Mouse (Mus musculus): ENCODE data around the gene Fuk. TPM values are rescaled to one million over a fixed set of nuclear protein-coding genes. Genes with fewer than 3 reads are reported as not detected.
"Not testable (repeated sequence)": the region's sequence is repeated elsewhere in the genome, so short reads cannot be mapped to it uniquely, and the experiment has no call there.

Gene Fuk
- polyA plus RNA-seq, 1 experiment from 2014 or later: 2.7 TPM

DNA sequence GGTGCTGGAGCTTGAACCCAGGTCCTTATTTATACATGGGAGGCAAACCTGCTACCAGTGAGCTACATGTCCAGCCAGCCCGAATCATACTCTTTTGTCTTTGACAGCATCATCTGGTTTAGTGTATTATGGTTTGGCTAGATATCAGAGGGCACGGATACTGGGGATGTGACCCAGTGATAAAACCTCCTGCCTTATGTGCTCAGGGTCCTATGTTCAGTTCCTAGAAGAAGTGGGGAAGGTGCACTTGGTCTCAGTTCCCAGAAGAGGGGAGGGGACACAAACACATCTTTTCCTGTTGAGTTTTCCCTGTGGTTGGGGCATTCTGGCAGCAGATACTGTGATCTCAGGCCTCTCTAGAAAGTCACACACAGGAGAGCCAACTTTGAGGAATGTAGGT is 31.0 kb upstream of the Fuk start:
- peaks cover 80% of the 10 kb centered on the region for H3K4me1 ChIP-seq (ENCODE audit: control insufficient read depth, low read depth, low read length)
- peak overlapping the region; percentile 67 for H3K27ac ChIP-seq (ENCODE audit: low read length)
- no peaks in the 10 kb centered on the region; the same call in 1 of the 2 replicates for H3K36me3 ChIP-seq (ENCODE audit: control insufficient read depth, insufficient read depth)
- H3K4me2 ChIP-seq (ENCODE audit: low read depth, low read length): peak overlapping the region; percentile 60; the same call in 1 of the 2 replicates
- ATAC-seq (ENCODE audit: low read depth): peak; percentile 45
- H3K4me3 ChIP-seq (ENCODE audit: low read depth, low read length): no peak overlapping the region
- no peak overlapping the region for H3K9ac ChIP-seq (ENCODE audit: low read depth, low read length)
- no peaks in the 10 kb centered on the region for H3K27me3 ChIP-seq (ENCODE audit: control insufficient read depth, insufficient read depth, low read depth, low read length)
- no peaks in the 10 kb centered on the region for H3K9me3 ChIP-seq (replicated peaks; ENCODE audit: control insufficient read depth, low read length)
- 30% methylated on average over 2 of the region's 2 CpGs for WGBS (ENCODE audit: insufficient replicate concordance)

DNA sequence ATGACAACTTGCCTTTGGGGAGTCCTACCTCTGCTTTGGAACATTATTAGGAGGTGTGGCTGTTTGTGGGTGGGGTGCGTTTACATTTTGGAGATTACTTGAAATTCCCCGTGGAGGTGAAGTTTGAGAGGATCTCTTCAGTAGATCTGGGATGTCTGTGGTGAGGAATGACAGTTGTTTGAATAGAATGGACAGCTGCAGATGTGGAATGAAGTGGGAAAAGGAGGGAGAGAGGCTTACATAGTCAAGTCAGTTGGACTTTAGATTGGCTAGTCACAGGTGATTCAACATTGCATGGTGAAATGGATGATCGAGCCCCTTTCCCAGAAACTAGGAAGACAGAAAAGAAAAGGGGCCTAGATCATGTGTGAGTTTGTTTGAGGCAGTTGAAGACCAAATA is 30.2 kb upstream of the Fuk start:
- Histone ChIP-seq H3K9ac (ENCODE audit: low read depth, low read length) (no peak overlapping the region; the same call in 1 of the 2 replicates), H3K4me2 (ENCODE audit: low read depth, low read length) (peak overlapping the region; percentile 60), H3K4me1 (ENCODE audit: control insufficient read depth, low read depth, low read length) (peaks cover 82% of the 10 kb centered on the region), H3K36me3 (ENCODE audit: control insufficient read depth, insufficient read depth) (no peaks in the 10 kb centered on the region; the same call in 1 of the 2 replicates), H3K9me3 (replicated peaks; ENCODE audit: control insufficient read depth, low read length) (no peaks in the 10 kb centered on the region), H3K27me3 (ENCODE audit: control insufficient read depth, insufficient read depth, low read depth, low read length) (no peaks in the 10 kb centered on the region), H3K27ac (ENCODE audit: low read length) (peak overlapping the region; percentile 86), H3K4me3 (ENCODE audit: low read depth, low read length) (no peak overlapping the region)
- 44% methylated on average over 3 of the region's 3 CpGs for whole genome bisulfite sequencing (ENCODE audit: insufficient replicate concordance)
- no peak for ATAC-seq (ENCODE audit: low read depth)

DNA sequence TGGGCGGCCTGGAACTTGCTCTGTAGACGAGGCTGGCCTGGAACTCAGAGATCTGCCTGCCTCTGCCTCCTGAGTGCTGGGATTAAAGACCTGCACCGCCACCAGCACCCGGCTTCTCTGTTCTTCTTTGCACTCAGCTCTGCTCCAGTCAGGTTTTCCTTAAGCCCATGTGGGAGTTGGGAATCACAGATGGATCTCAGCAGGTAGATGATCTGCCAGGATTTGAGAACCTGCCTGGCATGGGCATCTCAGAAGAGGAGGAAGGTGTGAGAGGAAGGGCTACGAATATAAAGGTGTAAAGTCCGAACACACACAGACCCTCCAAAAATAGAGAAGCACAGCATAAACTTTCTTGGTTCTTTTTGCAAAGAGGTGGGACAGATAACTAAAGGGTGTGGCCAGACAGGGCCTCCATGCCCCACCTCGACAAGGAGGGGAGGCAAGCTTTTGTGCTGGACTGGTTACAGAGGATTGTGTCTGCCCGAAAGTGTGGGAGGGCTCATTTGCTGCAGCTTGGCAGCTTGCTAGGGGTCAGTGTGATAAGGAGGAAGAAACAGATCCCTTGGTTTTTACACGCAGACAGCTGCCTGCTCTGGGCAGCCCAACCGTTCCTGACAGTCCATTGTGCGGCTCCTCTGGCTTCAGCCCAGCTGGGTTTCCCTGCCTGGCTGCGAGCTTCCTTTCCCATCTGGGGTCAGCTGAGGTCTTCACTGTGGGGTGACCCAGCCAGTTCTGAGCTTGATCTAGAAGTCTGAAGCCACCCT is 29.1 kb upstream of the Fuk start:
- Histone ChIP-seq H3K9me3 (replicated peaks; ENCODE audit: control insufficient read depth, low read length) (no peaks in the 10 kb centered on the region), H3K27me3 (ENCODE audit: control insufficient read depth, insufficient read depth, low read depth, low read length) (no peaks in the 10 kb centered on the region), H3K4me2 (ENCODE audit: low read depth, low read length) (peak overlapping the region; percentile 60), H3K36me3 (ENCODE audit: control insufficient read depth, insufficient read depth) (no peaks in the 10 kb centered on the region; the same call in 1 of the 2 replicates), H3K9ac (ENCODE audit: low read depth, low read length) (peak overlapping the region; percentile 45), H3K4me3 (ENCODE audit: low read depth, low read length) (peak overlapping the region; percentile 34), H3K4me1 (ENCODE audit: control insufficient read depth, low read depth, low read length) (peaks cover 82% of the 10 kb centered on the region), H3K27ac (ENCODE audit: low read length) (peak overlapping the region; percentile 86)
- ATAC-seq (ENCODE audit: low read depth): peak; percentile 64
- WGBS (ENCODE audit: insufficient replicate concordance): 39% methylated on average over 12 of the region's 12 CpGs

DNA sequence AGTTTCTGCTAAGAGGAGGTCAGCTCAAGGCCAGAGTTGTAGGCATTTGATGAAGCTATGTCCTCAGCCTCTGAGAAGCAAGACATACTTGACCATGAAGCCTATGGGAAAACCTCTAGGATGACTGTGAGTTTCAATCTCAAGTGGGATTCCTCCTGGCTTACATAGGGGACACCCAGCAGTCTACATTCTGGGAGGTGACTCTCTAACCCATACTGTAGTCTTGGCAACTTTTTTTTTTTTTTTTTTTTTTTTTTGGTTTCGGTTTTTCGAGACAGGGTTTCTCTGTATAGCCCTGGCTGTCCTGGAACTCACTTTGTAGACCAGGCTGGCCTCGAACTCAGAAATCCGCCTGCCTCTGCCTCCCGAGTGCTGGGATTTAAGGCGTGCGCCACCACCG is 27.4 kb upstream of the Fuk start:
- Histone ChIP-seq H3K4me2 (ENCODE audit: low read depth, low read length) (peak overlapping the region; percentile 43), H3K27ac (ENCODE audit: low read length) (peak overlapping the region; percentile 89), H3K9ac (ENCODE audit: low read depth, low read length) (peak overlapping the region; percentile 47), H3K4me1 (ENCODE audit: control insufficient read depth, low read depth, low read length) (peaks cover 87% of the 10 kb centered on the region), H3K4me3 (ENCODE audit: low read depth, low read length) (peak overlapping the region; percentile 22)
- H3K27me3 ChIP-seq (ENCODE audit: control insufficient read depth, insufficient read depth, low read depth, low read length); ATAC-seq (ENCODE audit: low read depth); H3K36me3 ChIP-seq (ENCODE audit: control insufficient read depth, insufficient read depth); H3K9me3 ChIP-seq (replicated peaks; ENCODE audit: control insufficient read depth, low read length): not testable (repeated sequence)
- 64% methylated on average over 6 of the region's 8 CpGs for WGBS (ENCODE audit: insufficient replicate concordance)

DNA sequence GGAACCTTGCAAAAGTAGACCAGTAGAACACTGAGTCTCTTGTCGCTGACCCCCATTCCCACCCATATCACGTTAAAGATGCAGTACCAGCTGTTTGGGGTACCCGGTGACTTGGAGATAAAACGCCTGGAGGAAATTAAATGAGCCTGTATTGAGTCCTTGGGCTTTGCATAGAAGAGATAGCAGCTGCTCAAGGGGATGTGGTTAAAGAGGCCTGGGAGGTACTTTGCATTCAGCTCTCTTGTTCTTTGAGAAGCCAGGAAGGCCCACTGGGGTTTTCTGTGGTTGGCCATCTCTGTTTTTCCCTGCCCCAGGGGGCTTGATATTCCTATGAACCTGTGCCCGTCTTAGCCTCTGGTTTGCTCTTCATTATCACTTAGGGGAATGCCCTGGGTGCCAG is 26.8 kb upstream of the Fuk start:
- peak; percentile 84 for ATAC-seq (ENCODE audit: low read depth)
- Histone ChIP-seq H3K4me3 (ENCODE audit: low read depth, low read length) (peak overlapping the region; percentile 22), H3K9ac (ENCODE audit: low read depth, low read length) (peak overlapping the region; percentile 47), H3K36me3 (ENCODE audit: control insufficient read depth, insufficient read depth) (peaks cover 3% of the 10 kb centered on the region), H3K4me2 (ENCODE audit: low read depth, low read length) (peak overlapping the region; percentile 43), H3K9me3 (replicated peaks; ENCODE audit: control insufficient read depth, low read length) (no peaks in the 10 kb centered on the region), H3K27ac (ENCODE audit: low read length) (peak overlapping the region; percentile 89), H3K4me1 (ENCODE audit: control insufficient read depth, low read depth, low read length) (peaks cover 88% of the 10 kb centered on the region), H3K27me3 (ENCODE audit: control insufficient read depth, insufficient read depth, low read depth, low read length) (no peaks in the 10 kb centered on the region)
- 20% methylated on average over 5 of the region's 5 CpGs for WGBS (ENCODE audit: insufficient replicate concordance)

DNA sequence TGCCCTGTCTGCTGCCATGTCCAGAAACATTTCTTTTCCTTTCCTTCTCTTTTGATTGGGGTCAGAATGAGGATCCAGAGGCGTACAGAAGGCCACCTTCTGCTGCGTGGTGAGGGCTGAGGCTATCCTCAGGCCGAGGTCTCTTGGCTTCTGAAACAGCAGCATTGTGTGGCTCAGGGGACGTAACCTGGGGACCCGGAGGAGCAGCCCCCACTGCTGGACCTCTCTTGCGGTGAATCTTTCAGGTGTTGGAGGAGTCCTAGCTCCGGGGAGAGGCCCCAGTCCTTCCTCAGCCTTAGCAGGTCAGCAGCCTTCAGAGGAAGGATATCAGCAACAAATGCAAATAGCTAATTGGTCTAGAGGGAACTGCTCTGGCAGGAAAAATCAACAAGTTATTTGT is 26.1 kb upstream of the Fuk start:
- peak overlapping the region; percentile 43 for H3K4me2 ChIP-seq (ENCODE audit: low read depth, low read length)
- H3K4me1 ChIP-seq (ENCODE audit: control insufficient read depth, low read depth, low read length): peaks cover 90% of the 10 kb centered on the region
- peak overlapping the region; percentile 89 for H3K27ac ChIP-seq (ENCODE audit: low read length)
- peak overlapping the region; percentile 22 for H3K4me3 ChIP-seq (ENCODE audit: low read depth, low read length)
- 33% methylated on average over 7 of the region's 7 CpGs for WGBS (ENCODE audit: insufficient replicate concordance)
- ATAC-seq (ENCODE audit: low read depth): no peak
- H3K9ac ChIP-seq (ENCODE audit: low read depth, low read length): peak overlapping the region; percentile 43
- peaks cover 3% of the 10 kb centered on the region for H3K36me3 ChIP-seq (ENCODE audit: control insufficient read depth, insufficient read depth)
- no peaks in the 10 kb centered on the region for H3K9me3 ChIP-seq (replicated peaks; ENCODE audit: control insufficient read depth, low read length)
- no peaks in the 10 kb centered on the region for H3K27me3 ChIP-seq (ENCODE audit: control insufficient read depth, insufficient read depth, low read depth, low read length)

DNA sequence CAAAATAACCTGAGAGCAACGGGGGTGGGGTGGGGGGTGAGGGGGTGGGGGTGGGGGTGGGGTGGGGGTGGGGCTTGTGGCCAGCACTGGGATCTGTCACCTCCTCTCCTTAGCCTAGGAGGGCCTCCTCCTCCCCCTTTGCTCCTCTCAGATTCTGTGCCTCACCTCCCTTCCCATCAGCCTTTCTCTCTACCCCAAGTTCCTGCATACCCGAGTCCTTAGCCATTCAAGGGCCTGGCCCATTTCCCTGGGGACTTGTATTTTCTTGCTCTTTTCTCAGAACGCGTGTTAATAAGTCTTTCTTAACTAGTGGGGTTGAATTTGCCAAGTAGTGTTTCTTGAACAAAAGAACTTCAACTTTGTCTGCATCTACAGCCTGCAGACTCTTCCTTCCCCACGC is 24.4 kb upstream of the Fuk start:
- Histone ChIP-seq H3K9ac (ENCODE audit: low read depth, low read length) (no peak overlapping the region), H3K4me1 (ENCODE audit: control insufficient read depth, low read depth, low read length) (peaks cover 87% of the 10 kb centered on the region)

DNA sequence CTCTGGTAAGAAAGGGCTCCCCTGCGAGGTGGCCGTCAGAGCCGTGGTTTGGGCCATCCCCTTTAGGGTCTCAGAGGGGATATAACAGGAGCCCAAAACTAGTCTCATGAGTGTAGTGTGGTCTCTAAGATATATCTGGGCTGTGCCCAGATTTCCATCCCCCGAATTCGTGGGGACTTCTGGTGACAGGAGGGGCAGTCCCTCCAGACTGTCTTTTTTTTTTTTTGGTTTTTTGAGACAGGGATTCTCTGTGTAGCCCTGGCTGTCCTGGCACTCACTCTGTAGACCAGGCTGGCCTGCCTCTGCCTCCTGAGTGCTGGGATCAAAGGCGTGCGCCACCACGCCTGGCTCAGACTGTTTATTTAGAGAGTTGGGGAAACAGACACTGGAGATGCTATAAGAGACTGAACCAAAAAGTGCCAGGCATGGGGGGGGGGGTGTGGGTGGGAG is 23.4 kb upstream of the Fuk start:
- no peaks in the 10 kb centered on the region for H3K27me3 ChIP-seq (ENCODE audit: control insufficient read depth, insufficient read depth, low read depth, low read length)
- H3K4me3 ChIP-seq (ENCODE audit: low read depth, low read length): no peak overlapping the region
- 68% methylated on average over 8 of the region's 8 CpGs for WGBS (ENCODE audit: insufficient replicate concordance)
- peaks cover 86% of the 10 kb centered on the region for H3K4me1 ChIP-seq (ENCODE audit: control insufficient read depth, low read depth, low read length)
- no peak overlapping the region for H3K4me2 ChIP-seq (ENCODE audit: low read depth, low read length)
- no peaks in the 10 kb centered on the region for H3K9me3 ChIP-seq (replicated peaks; ENCODE audit: control insufficient read depth, low read length)
- no peak overlapping the region for H3K9ac ChIP-seq (ENCODE audit: low read depth, low read length)
- peaks cover 3% of the 10 kb centered on the region for H3K36me3 ChIP-seq (ENCODE audit: control insufficient read depth, insufficient read depth)
- ATAC-seq (ENCODE audit: low read depth): no peak
- H3K27ac ChIP-seq (ENCODE audit: low read length): peak overlapping the region; percentile 6

More for the DNA sequence above, 24.4 kb upstream of the Fuk start:
- 36% methylated on average over 5 of the region's 5 CpGs for WGBS (ENCODE audit: insufficient replicate concordance)
- no peak overlapping the region for H3K4me3 ChIP-seq (ENCODE audit: low read depth, low read length)
- peak overlapping the region; percentile 48; the same call in 1 of the 2 replicates for H3K27ac ChIP-seq (ENCODE audit: low read length)
- H3K36me3 ChIP-seq (ENCODE audit: control insufficient read depth, insufficient read depth): peaks cover 3% of the 10 kb centered on the region
- H3K9me3 ChIP-seq (replicated peaks; ENCODE audit: control insufficient read depth, low read length): no peaks in the 10 kb centered on the region
- no peaks in the 10 kb centered on the region for H3K27me3 ChIP-seq (ENCODE audit: control insufficient read depth, insufficient read depth, low read depth, low read length)
- ATAC-seq (ENCODE audit: low read depth): no peak
- no peak overlapping the region; the same call in 1 of the 2 replicates for H3K4me2 ChIP-seq (ENCODE audit: low read depth, low read length)

DNA sequence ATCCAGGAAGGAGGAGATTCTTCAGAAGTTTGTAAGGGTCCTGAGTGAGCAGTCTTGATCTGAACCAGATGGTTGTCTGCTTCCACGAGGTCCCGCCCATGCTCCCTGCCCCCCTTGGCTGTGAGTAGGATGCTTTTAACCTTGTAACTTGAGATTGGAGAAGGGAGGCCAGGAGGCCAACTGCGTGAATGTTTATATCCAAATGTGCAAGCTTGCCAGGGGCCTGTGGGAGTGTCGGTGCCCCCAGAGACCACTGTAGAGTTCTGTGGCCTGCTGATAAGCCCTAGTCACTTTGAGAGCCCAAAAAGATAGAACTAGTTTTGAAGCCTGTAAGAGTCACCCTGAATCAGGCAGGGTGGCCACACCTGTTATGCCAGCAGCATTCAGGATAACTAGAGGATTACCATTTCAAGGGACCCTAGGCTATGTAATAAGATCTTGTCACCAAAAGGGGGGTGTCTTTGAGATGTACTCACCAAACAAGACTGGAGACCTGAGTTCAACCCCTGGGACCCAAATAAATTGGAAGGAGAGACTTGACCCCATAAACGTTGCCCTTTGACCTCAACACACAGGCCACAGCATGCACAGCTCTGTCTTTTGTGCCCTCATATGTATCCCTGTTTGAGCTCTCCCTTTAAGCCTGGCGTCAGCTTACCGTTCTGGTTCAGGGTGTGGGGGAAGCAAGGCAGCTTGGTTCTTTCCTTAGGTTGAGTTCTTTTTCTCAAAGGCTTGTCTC is 19.4 kb upstream of the Fuk start:
- Histone ChIP-seq H3K4me3 (ENCODE audit: low read depth, low read length) (peak overlapping the region; percentile 88), H3K9me3 (replicated peaks; ENCODE audit: control insufficient read depth, low read length) (no peaks in the 10 kb centered on the region), H3K4me1 (ENCODE audit: control insufficient read depth, low read depth, low read length) (peaks cover 65% of the 10 kb centered on the region), H3K36me3 (ENCODE audit: control insufficient read depth, insufficient read depth) (peaks cover 3% of the 10 kb centered on the region), H3K27me3 (ENCODE audit: control insufficient read depth, insufficient read depth, low read depth, low read length) (no peaks in the 10 kb centered on the region), H3K9ac (ENCODE audit: low read depth, low read length) (peak overlapping the region; percentile 92), H3K27ac (ENCODE audit: low read length) (peak overlapping the region; percentile 93), H3K4me2 (ENCODE audit: low read depth, low read length) (peak overlapping the region; percentile 75)
- 29% methylated on average over 7 of the region's 7 CpGs for WGBS (ENCODE audit: insufficient replicate concordance)
- peak; percentile 77 for ATAC-seq (ENCODE audit: low read depth)
